Mouse (Mus musculus) lung, embryonic 16.5 days (tissue): ENCODE data around the gene Hpcal1. TPM values are rescaled to one million over a fixed set of nuclear protein-coding genes. Genes with fewer than 3 reads are reported as not detected.
"Not testable (repeated sequence)": the region's sequence is repeated elsewhere in the genome, so short reads cannot be mapped to it uniquely, and the experiment has no call there.

Experiments
- ATAC-seq: fragments of 200-750 bp; cut with Nextera tagmentation; 2 replicates; pipeline ENCODE4 v1.8.0; 2017; ENCODE audit warnings: low read depth, mild to moderate bottlenecking, moderate library complexity
- H3K27ac ChIP-seq: fragments of 300-500 bp; sonication (generic); 2 replicates; pipeline ENCODE4 v1.5.1; 2014; ENCODE audit warnings: mild to moderate bottlenecking, control low read depth, low read length
- H3K27me3 ChIP-seq: fragments of 300-500 bp; sonication (generic); 2 replicates; pipeline ENCODE4 v1.6.1; 2014; ENCODE audit warnings: low read depth, low read length, mixed read lengths; ENCODE audit not compliant: control insufficient read depth, insufficient read depth
- H3K36me3 ChIP-seq: fragments of 300-500 bp; sonication (generic); 2 replicates; pipeline ENCODE4 v1.6.1; 2014; ENCODE audit warnings: low read length; ENCODE audit not compliant: control insufficient read depth, insufficient read depth
- H3K4me1 ChIP-seq: fragments of 300-500 bp; sonication (generic); replicated peaks from 2 replicates; pipeline ENCODE4 v1.6.1; 2014; ENCODE audit warnings: low read length, mixed read lengths; ENCODE audit not compliant: control insufficient read depth, insufficient read depth
- H3K4me2 ChIP-seq: fragments of 300-500 bp; sonication (generic); 2 replicates; pipeline ENCODE4 v1.6.1; 2014; ENCODE audit warnings: low read depth, low read length, control low read depth
- H3K4me3 ChIP-seq: fragments of 300-500 bp; sonication (generic); 2 replicates; pipeline ENCODE4 v1.5.1; 2014; ENCODE audit warnings: mild to moderate bottlenecking, low read length, control low read depth
- H3K9ac ChIP-seq: fragments of 300-500 bp; sonication (generic); 2 replicates; pipeline ENCODE4 v1.6.1; 2014; ENCODE audit warnings: low read length, control low read depth
- H3K9me3 ChIP-seq: fragments of 300-500 bp; sonication (generic); 2 replicates; pipeline ENCODE4 v1.6.1; 2016; ENCODE audit warnings: low read length; ENCODE audit not compliant: control insufficient read depth
- WGBS: fragments of 180-500 bp; shearing (Covaris S2); extraction: QIAGEN DNeasy Blood & Tissue Kit; methylation state at CpG from one replicate; pipeline ENCODE4 v1.1.7; 2014; 5-methylcytosine and 5-hydroxymethylcytosine counted together
- polyA plus RNA-seq: library from polyadenylated mRNA; unstranded; fragments of >200 nt; fragmentation: Nextera tagmentation; extraction: Ambion mirVana; gene quantifications from 2 replicates; pipeline ENCODE4 v1.2.1, GENCODE M21; 2015

Gene Hpcal1
- polyA plus RNA-seq, 1 experiment from 2014 or later = 94.5 TPM

DNA sequence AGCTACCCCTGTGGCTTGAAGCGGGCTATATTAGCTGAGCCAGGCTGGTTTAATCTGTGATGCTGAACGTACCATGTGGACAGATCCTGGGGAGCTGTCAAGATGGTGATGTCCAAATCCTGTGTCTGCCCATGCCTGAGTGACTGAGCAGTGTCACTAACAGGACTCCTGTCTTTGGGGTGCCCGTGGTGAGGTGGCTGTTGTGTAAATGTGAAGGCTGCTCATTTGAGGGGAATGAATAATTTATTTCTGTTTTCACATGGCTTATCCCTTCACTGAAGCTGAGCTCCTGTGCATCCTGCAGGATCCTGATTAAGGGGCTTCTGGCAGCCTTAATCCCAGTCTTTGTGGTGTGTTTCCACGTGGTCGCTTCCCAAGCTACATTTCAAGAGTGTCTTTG, 62.2 kb downstream of the Hpcal1 start:
- 0 out of 2 replicates have a peak, but pooled peaks cover 2% of the 10 kb centered on the region for H3K36me3 ChIP-seq
- H3K4me1 ChIP-seq = peaks cover 26% of the 10 kb centered on the region
- no peak overlapping the region for H3K4me2 ChIP-seq
- no peak overlapping the region for H3K4me3 ChIP-seq
- no peaks in the 10 kb centered on the region for H3K9me3 ChIP-seq
- no peak overlapping the region for H3K9ac ChIP-seq
- no peaks in the 10 kb centered on the region for H3K27me3 ChIP-seq
- H3K27ac ChIP-seq = no peak overlapping the region
- 65% methylated on average over 5 of the region's 5 CpGs for WGBS
- no peak for ATAC-seq

DNA sequence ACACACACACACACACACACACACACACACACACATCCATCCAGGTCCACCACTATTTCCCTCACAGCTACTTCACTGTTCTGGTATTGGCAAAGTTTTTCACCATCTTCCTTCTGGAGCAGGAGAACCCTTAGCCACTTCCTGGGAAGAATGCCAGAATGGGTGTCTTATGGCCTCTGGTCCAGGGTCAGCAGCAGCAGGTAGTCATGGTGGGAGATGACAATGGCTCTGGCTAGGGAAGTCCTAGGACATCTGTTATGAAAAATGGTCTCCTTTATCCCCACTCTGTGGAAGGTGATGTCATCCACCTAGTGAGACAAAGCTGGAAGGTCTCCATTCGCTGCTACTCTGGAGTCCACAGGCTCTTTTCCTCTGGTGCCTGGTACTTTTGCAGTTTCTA, 64.1 kb downstream of the Hpcal1 start:
- H3K9me3 ChIP-seq = no peaks in the 10 kb centered on the region
- 81% methylated on average over 1 of the region's 1 CpGs for WGBS
- H3K4me1 ChIP-seq = peaks cover 12% of the 10 kb centered on the region
- H3K27ac ChIP-seq = no peak overlapping the region
- H3K36me3 ChIP-seq = 0 out of 2 replicates have a peak, but pooled peaks cover 2% of the 10 kb centered on the region
- H3K9ac ChIP-seq = no peak overlapping the region
- no peak overlapping the region for H3K4me2 ChIP-seq
- no peaks in the 10 kb centered on the region for H3K27me3 ChIP-seq
- H3K4me3 ChIP-seq = no peak overlapping the region
- no peak for ATAC-seq

GRCm38 (mm10) chr12:17756891-17757290, 66.2 kb downstream of the Hpcal1 start:
- no peak for ATAC-seq
- Histone ChIP-seq H3K4me3 (no peak overlapping the region), H3K27me3 (no peaks in the 10 kb centered on the region), H3K4me1 (peaks cover 3% of the 10 kb centered on the region; the same call in 1 of the 2 replicates), H3K36me3 (0 out of 2 replicates have a peak, but pooled peaks cover 2% of the 10 kb centered on the region), H3K9me3 (no peaks in the 10 kb centered on the region), H3K4me2 (no peak overlapping the region), H3K9ac (no peak overlapping the region), H3K27ac (no peak overlapping the region)
- WGBS = 63% methylated on average over 4 of the region's 4 CpGs

- no peak overlapping the region for H3K4me3 ChIP-seq
These were observed 71.8 kb downstream of the Hpcal1 start for GRCm38 (mm10) chr12:17762286-17762933.

GRCm38 (mm10) chr12:17763054-17763453, 72.4 kb downstream of the Hpcal1 start:
- Histone ChIP-seq H3K9me3 (no peaks in the 10 kb centered on the region), H3K9ac (no peak overlapping the region), H3K36me3 (no peaks in the 10 kb centered on the region), H3K4me3 (no peak overlapping the region), H3K27me3 (no peaks in the 10 kb centered on the region), H3K4me2 (no peak overlapping the region), H3K4me1 (0 out of 2 replicates have a peak, but pooled peaks cover 3% of the 10 kb centered on the region), H3K27ac (no peak overlapping the region)
- no peak for ATAC-seq

More at GRCm38 (mm10) chr12:17762286-17762933, 71.8 kb downstream of the Hpcal1 start:
- no peaks in the 10 kb centered on the region for H3K9me3 ChIP-seq
- 0 out of 2 replicates have a peak, but pooled peaks cover 2% of the 10 kb centered on the region for H3K36me3 ChIP-seq
- H3K4me1 ChIP-seq = 0 out of 2 replicates have a peak, but pooled peaks cover 3% of the 10 kb centered on the region
- no peak overlapping the region for H3K9ac ChIP-seq
- ATAC-seq = no peak
- 60% methylated on average over 6 of the region's 6 CpGs for WGBS
- no peak overlapping the region for H3K27ac ChIP-seq
- H3K4me2 ChIP-seq = no peak overlapping the region
- no peaks in the 10 kb centered on the region for H3K27me3 ChIP-seq

- WGBS = 71% methylated on average over 3 of the region's 3 CpGs
- no peak overlapping the region for H3K27ac ChIP-seq
- H3K36me3 ChIP-seq = no peaks in the 10 kb centered on the region
- H3K27me3 ChIP-seq = no peaks in the 10 kb centered on the region
- ATAC-seq = no peak
- H3K9me3 ChIP-seq = no peaks in the 10 kb centered on the region
- no peak overlapping the region for H3K4me2 ChIP-seq
- H3K4me3 ChIP-seq = no peak overlapping the region
- H3K9ac ChIP-seq = no peak overlapping the region
- 0 out of 2 replicates have a peak, but pooled peaks cover 3% of the 10 kb centered on the region for H3K4me1 ChIP-seq
These were observed 73.3 kb downstream of the Hpcal1 start for GRCm38 (mm10) chr12:17764005-17764404.

- H3K27me3 ChIP-seq, ATAC-seq, H3K9ac ChIP-seq, H3K4me3 ChIP-seq, H3K36me3 ChIP-seq, H3K4me1 ChIP-seq, H3K4me2 ChIP-seq, H3K27ac ChIP-seq, H3K9me3 ChIP-seq: not testable (repeated sequence)
- WGBS = 52% methylated on average over 1 of the region's 1 CpGs
These were observed 76.9 kb downstream of the Hpcal1 start for GRCm38 (mm10) chr12:17767567-17767966.

GRCm38 (mm10) chr12:17769476-17770172, 79.0 kb downstream of the Hpcal1 start:
- WGBS = 29% methylated on average over 2 of the region's 2 CpGs
- H3K4me3 ChIP-seq = no peak overlapping the region
- peak; percentile 41; the same call in 1 of the 2 replicates for ATAC-seq
- H3K9ac ChIP-seq = no peak overlapping the region
- no peaks in the 10 kb centered on the region for H3K36me3 ChIP-seq
- H3K27ac ChIP-seq = peak overlapping the region; percentile 65
- H3K4me2 ChIP-seq = no peak overlapping the region
- H3K4me1 ChIP-seq = 0 out of 2 replicates have a peak, but pooled peaks cover 9% of the 10 kb centered on the region
- no peaks in the 10 kb centered on the region for H3K9me3 ChIP-seq
- H3K27me3 ChIP-seq = no peaks in the 10 kb centered on the region

DNA sequence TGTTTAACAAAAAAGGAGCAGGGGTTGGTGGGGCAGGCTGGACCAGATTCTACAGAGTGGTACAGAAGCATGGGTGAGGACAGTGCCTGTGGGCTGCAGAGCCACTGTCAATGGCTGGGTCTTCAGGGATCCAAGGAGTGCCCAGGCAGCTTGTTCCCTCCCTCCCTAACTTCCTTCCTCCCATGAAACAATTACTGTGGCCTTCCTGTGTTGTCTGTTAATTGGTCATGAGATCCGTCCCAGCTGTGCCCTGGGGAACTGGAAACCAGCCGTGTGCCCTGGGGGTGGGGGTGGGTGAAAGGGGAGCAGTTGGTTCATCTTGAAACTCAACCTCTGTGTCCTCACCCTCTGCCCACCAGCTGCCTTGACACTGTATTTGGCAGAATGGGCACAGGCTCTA, 79.9 kb downstream of the Hpcal1 start:
- H3K27ac ChIP-seq = no peak overlapping the region
- H3K4me2 ChIP-seq = no peak overlapping the region

More for the DNA sequence above, 79.9 kb downstream of the Hpcal1 start:
- 59% methylated on average over 2 of the region's 2 CpGs for WGBS
- Histone ChIP-seq H3K4me3 (no peak overlapping the region), H3K4me1 (0 out of 2 replicates have a peak, but pooled peaks cover 9% of the 10 kb centered on the region), H3K9me3 (no peaks in the 10 kb centered on the region), H3K27me3 (no peaks in the 10 kb centered on the region), H3K9ac (no peak overlapping the region), H3K36me3 (no peaks in the 10 kb centered on the region)
- ATAC-seq = peak; percentile 81
